Mouse (Mus musculus) liver, embryonic 14.5 days (tissue): Measurements from ENCODE around the gene Pld1. TPM values are rescaled to one million over a fixed set of nuclear protein-coding genes. Genes with fewer than 3 reads are reported as not detected.

Experiments used
- ATAC-seq: fragments of 200-750 bp; cut with Nextera tagmentation; 2 replicates; pipeline ENCODE4 v1.8.0; 2017; ENCODE audit warnings: moderate number of reproducible peaks, mild to moderate bottlenecking, moderate library complexity; ENCODE audit not compliant: insufficient read depth
- DNase-seq, 3 experiments: peaks; one replicate each; pipeline ENCODE4 v3.0.0-alpha.2; 2012 to 2013; ENCODE audit warnings: low read depth in 3 of 3, low spot score in 3 of 3
- H3K27ac ChIP-seq: fragments of 300-500 bp; sonication (generic); 2 replicates; pipeline ENCODE4 v1.5.1; 2014; ENCODE audit warnings: moderate library complexity, mild to moderate bottlenecking, control low read depth, inconsistent platforms
- H3K27me3 ChIP-seq: fragments of 300-500 bp; sonication (generic); 2 replicates; pipeline ENCODE4 v1.6.1; 2014; ENCODE audit warnings: mild to moderate bottlenecking, low read length, moderate library complexity; ENCODE audit not compliant: control insufficient read depth, insufficient read depth
- H3K36me3 ChIP-seq: fragments of 300-500 bp; sonication (generic); replicated peaks from 2 replicates; pipeline ENCODE4 v1.6.1; 2014; ENCODE audit warnings: low read depth; ENCODE audit not compliant: control insufficient read depth, insufficient read depth
- H3K4me1 ChIP-seq, 2 experiments: fragments of 200-500 bp in 1 of 2; fragments of 300-500 bp in 1 of 2; sonication (generic) in 1 of 2; replicated peaks; 2 replicates each; pipeline ENCODE4 v1.6.1; 2012 to 2014; ENCODE audit warnings: antibody characterized with exemption in 1 of 2, inconsistent platforms in 1 of 2, low read length in 1 of 2; ENCODE audit not compliant: control insufficient read depth in 2 of 2, insufficient read depth in 2 of 2
- H3K4me2 ChIP-seq: fragments of 300-500 bp; sonication (generic); 2 replicates; pipeline ENCODE4 v1.6.1; 2014; ENCODE audit warnings: low read depth, mild to moderate bottlenecking, control low read depth, moderate library complexity
- H3K4me3 ChIP-seq, 2 experiments: fragments of 200-500 bp in 1 of 2; fragments of 300-500 bp in 1 of 2; sonication (generic) in 1 of 2; 2 replicates each; pipeline ENCODE4 v1.5.1; 2012 to 2014; ENCODE audit warnings: low read depth in 2 of 2, low read length in 2 of 2, mild to moderate bottlenecking in 2 of 2, control low read depth in 1 of 2, inconsistent platforms in 1 of 2, moderate library complexity in 1 of 2; ENCODE audit not compliant: insufficient read depth in 1 of 2
- H3K9ac ChIP-seq: fragments of 300-500 bp; sonication (generic); replicated peaks from 2 replicates; pipeline ENCODE4 v1.6.1; 2014; ENCODE audit warnings: mild to moderate bottlenecking, control low read depth, moderate library complexity
- H3K9me3 ChIP-seq: fragments of 300-500 bp; sonication (generic); 2 replicates; pipeline ENCODE4 v1.6.1; 2016; ENCODE audit warnings: low read length, mixed read lengths; ENCODE audit not compliant: control insufficient read depth
- CTCF ChIP-seq: IDR thresholded peaks from 2 replicates; pipeline ENCODE4 v1.5.1; 2016; ENCODE audit warnings: antibody characterized with exemption, low read depth, control low read depth
- EP300 ChIP-seq: IDR thresholded peaks from 2 replicates; pipeline ENCODE4 v1.6.1; 2016; ENCODE audit warnings: antibody characterized with exemption, low read depth
- WGBS: fragments of 180-500 bp; shearing (Covaris S2); extraction: QIAGEN DNeasy Blood & Tissue Kit; methylation state at CpG from one replicate; pipeline ENCODE4 v1.1.7; 2014; ENCODE audit not compliant: insufficient replicate concordance; 5-methylcytosine and 5-hydroxymethylcytosine counted together
- polyA plus RNA-seq, 2 experiments: library from polyadenylated mRNA; depleted of rRNA in 1 of 2; stranded (reverse) in 1 of 2; unstranded in 1 of 2; fragments of >200 nt; fragmentation: Nextera tagmentation in 1 of 2; extraction: Ambion mirVana in 1 of 2; gene quantifications; 2 replicates each; pipeline versions ENCODE4 v1.2.1 to v1.2.3; 2012 to 2014

Gene Pld1
- polyA plus RNA-seq, 2 experiments, result 2.9 to 4.4 TPM

DNA sequence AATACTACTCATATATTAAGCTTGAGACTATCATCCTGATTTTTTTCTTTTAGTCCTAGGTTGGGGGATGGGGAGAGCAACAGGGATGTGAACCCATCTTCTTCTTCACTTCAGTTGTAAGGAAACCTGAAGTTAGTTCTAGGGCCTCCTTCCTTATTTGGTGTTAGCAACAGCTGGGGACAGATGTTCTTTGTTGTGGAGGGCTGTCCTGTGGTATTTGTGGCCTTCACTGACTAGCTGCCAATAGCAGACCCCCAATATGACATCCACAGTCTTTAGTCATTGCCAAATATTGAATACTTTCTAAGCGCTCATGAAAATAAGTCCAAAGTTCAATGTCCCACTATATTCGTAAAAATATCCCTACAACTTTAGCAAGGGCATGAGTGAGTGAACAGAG lies 111.0 kb downstream of the Pld1 start:
- Histone ChIP-seq H3K27ac (no peak overlapping the region), H3K36me3 (no peaks in the 10 kb centered on the region), H3K4me2 (no peak overlapping the region), H3K4me1 (no peaks in the 10 kb centered on the region), H3K4me3 (no peak overlapping the region), H3K9ac (no peak overlapping the region), H3K27me3 (no peaks in the 10 kb centered on the region), H3K9me3 (no peaks in the 10 kb centered on the region)
- 54% methylated on average over 2 of the region's 2 CpGs for WGBS
- TF ChIP-seq EP300 (no peak), CTCF (no peak)
- ATAC-seq, result no peak
- DNase-seq, result no peak

DNA sequence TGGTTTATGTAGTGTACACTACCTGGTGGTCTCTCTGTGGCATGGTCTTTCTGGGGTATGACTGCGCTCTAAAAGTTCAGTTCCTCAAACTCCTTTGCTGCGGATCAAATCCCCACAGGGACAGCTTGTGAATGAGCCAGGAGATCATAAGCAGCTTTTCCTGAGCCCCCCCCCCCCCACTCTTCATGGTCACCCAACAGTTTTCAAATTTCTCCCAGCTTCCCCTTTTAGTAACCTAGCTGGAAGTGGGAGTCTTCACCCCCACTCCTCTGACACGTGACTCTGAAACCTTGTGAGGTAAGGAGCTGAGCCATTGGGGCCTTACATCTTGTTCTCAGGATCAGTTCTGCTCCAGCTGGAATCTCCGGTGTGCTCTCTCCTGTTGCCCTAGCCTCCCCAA lies 114.6 kb downstream of the Pld1 start:
- no peak overlapping the region for H3K9ac ChIP-seq
- ATAC-seq (no peak), DNase-seq (no peak)
- no peaks in the 10 kb centered on the region for H3K9me3 ChIP-seq
- no peaks in the 10 kb centered on the region for H3K27me3 ChIP-seq
- 60% methylated on average over 4 of the region's 4 CpGs for WGBS
- TF ChIP-seq CTCF (no peak), EP300 (no peak)
- no peak overlapping the region for H3K4me2 ChIP-seq
- no peak overlapping the region for H3K27ac ChIP-seq
- no peaks in the 10 kb centered on the region for H3K4me1 ChIP-seq
- H3K36me3 ChIP-seq, result no peaks in the 10 kb centered on the region
- no peak overlapping the region for H3K4me3 ChIP-seq

DNA sequence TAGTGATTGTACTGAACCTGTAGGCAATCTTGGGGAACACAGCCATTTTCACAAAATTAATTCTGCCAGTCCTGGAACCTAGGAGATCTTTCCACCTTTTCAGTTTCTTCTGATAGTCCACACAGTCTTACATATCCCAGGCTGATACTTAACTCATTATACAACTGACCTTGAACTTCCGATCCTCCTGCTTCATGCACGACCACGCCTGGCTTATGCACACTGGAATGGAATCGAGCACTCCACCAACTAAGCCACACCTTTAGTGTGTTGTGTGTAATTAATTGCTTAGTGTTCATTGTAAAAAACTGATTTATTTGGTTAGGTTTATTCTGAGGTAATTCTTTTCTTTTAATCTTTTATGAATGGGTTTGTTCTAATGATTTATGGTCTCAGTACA lies 122.2 kb downstream of the Pld1 start:
- 72% methylated on average over 4 of the region's 4 CpGs for WGBS
- Histone ChIP-seq H3K4me1 (no peaks in the 10 kb centered on the region), H3K36me3 (no peaks in the 10 kb centered on the region), H3K9ac (no peak overlapping the region), H3K4me2 (no peak overlapping the region), H3K4me3 (no peak overlapping the region), H3K27ac (no peak overlapping the region), H3K9me3 (no peaks in the 10 kb centered on the region), H3K27me3 (no peaks in the 10 kb centered on the region)
- no peak for TF ChIP-seq EP300
- no peak for TF ChIP-seq CTCF
- DNase-seq, result no peak
- no peak for ATAC-seq

DNA sequence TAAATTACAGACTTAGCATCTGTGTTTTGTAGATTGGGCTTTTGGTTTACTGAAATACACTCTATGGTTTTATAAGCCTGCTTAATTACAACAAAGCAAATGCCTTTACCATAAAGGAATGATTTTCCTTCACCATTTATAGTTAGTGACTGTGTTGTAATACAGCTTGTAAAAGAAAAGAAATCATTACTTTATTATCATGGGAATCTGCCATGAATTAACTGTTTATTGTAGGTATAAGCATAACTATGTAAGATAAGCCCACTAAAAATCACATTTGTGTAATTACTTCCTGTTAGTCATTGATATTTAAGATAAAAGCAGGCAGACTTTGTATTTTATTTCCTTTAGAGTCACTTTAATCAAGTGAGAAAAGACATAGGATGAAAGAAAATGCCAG lies 122.7 kb downstream of the Pld1 start:
- no peak for ATAC-seq
- Histone ChIP-seq H3K4me2 (no peak overlapping the region), H3K9me3 (no peaks in the 10 kb centered on the region)

DNA sequence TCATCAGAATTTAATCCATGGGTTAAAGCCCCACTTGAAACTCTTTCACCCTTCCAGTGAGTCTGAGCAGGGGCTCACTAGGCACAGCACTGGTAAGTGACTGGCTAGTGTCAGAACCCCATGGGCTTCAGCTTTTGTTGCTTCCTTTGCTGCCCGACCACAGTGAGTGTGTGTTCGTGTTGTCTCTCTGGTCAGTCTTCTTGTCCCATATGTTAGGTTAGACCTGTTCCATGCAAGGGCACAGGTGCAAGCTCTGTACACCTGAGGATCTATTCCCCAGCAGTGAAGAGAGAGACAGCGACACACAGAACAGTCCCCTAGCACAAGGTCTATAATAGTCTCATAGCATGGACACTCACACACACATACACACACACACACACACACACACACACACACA lies 140.7 kb downstream of the Pld1 start:
- no peaks in the 10 kb centered on the region for H3K9me3 ChIP-seq
- no peak overlapping the region for H3K4me3 ChIP-seq
- WGBS, result 61% methylated on average over 3 of the region's 3 CpGs
- no peak overlapping the region for H3K27ac ChIP-seq
- TF ChIP-seq EP300 (no peak), CTCF (no peak)
- 0 out of 4 replicates have a peak, but pooled peaks cover 0 to 2% of the 10 kb centered on the region in 2 experiments for H3K4me1 ChIP-seq
- no peak overlapping the region for H3K9ac ChIP-seq
- ATAC-seq (no peak), DNase-seq (no peak)
- no peaks in the 10 kb centered on the region for H3K27me3 ChIP-seq
- no peak overlapping the region for H3K4me2 ChIP-seq
- H3K36me3 ChIP-seq, result no peaks in the 10 kb centered on the region

More for the DNA sequence above, 122.7 kb downstream of the Pld1 start:
- no peak for DNase-seq
- Histone ChIP-seq H3K4me1 (no peaks in the 10 kb centered on the region), H3K4me3 (no peak overlapping the region), H3K27ac (no peak overlapping the region), H3K36me3 (no peaks in the 10 kb centered on the region), H3K27me3 (no peaks in the 10 kb centered on the region), H3K9ac (no peak overlapping the region)
- TF ChIP-seq CTCF (no peak), EP300 (no peak)

DNA sequence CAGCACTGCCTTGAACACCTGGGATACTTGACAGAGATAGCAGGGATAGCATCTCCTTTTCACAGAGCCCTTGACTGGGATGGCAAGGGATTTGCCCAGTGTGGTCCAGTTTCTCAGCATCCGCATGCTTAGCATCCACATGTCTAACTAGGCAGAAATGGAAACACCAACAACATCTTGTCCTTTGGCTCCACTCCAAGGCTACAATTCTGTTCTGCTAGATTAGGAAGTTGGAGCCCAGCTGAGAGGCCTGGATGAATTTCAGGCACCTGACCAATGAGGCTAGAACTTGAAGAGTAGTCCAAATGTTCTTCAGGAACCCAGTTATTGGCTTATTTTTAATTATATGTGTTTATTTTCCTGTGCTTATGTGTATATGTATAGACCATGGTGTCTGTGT lies 141.6 kb downstream of the Pld1 start:
- Histone ChIP-seq H3K4me2 (no peak overlapping the region), H3K4me3 (no peak overlapping the region), H3K9ac (no peak overlapping the region), H3K9me3 (no peaks in the 10 kb centered on the region), H3K36me3 (no peaks in the 10 kb centered on the region), H3K27ac (no peak overlapping the region), H3K4me1 (0 out of 4 replicates have a peak, but pooled peaks cover 0 to 2% of the 10 kb centered on the region in 2 experiments), H3K27me3 (no peaks in the 10 kb centered on the region)
- DNase-seq (no peak), ATAC-seq (no peak)
- 72% methylated on average over 1 of the region's 1 CpGs for WGBS
- TF ChIP-seq CTCF (no peak), EP300 (no peak)
